Mouse (Mus musculus) adrenal gland, postnatal 25 days (tissue): ENCODE data around the gene Dis3l2. TPM values are rescaled to one million over a fixed set of nuclear protein-coding genes. Genes with fewer than 3 reads are reported as not detected.

Source experiments
- DNase-seq: peaks from one replicate; pipeline ENCODE4 v3.0.0; 2021; ENCODE audit warnings: mixed read lengths
- total RNA-seq: library from RNA; stranded (reverse); gene quantifications from 2 replicates; pipeline ENCODE4 v1.2.3, GENCODE M21; 2021

Dis3l2 gene
- total RNA-seq, 1 experiment from 2014 or later, result 18.9 TPM

DNA sequence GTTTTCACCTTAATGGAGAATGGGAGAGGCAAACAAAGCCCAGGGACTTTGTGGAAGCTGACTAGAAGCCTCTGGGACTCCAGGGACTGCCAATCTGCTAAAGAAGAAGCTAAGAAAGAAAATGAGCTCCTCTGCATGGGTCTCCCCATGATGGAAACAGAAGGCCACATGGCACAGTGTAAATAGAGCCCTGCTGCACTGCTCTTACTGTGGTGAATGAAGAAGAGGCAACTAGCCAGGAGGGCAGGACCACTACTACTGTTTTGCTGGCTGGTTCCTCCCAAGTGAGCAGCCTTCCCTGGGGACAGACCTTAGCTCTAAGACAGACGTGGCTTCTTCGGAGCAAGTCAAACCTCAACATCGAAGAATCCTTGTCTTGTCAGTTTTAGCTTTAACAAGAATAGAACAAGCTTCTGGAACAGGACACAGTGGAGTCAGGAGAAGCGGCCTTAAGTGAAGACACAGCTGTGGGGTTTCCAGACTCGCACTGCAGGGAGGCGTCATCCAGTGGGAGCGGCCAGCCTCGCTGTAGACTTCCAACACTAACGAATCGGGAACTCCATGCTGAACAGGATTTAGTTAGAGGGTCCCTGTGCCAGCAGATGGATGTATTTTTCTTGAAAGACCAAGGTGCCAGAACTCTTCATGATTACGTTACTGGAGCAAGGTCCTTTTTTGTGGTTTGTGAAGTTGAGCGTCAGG, 307.2 kb downstream of the Dis3l2 start:
- no peak for DNase-seq

DNA sequence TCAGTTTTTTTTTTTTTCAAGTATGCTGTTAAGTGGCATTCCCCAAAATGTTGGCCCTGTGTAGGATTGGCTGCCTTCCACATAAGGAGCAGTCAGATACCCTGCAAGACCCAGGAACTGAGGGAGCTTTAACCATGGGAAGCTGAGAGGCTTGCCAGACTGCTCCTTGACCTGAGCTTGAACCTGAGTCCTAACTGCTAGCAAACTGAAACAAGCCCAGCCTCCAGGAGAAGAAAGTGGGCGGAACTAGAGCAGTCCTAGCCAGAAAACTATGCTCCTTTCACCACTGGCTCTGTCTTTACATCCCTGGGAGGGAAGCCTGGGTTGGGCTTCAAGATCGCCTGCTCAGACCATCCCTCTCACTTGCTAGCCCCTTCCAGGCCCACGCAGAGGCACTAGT, 308.1 kb downstream of the Dis3l2 start:
- no peak for DNase-seq

DNA sequence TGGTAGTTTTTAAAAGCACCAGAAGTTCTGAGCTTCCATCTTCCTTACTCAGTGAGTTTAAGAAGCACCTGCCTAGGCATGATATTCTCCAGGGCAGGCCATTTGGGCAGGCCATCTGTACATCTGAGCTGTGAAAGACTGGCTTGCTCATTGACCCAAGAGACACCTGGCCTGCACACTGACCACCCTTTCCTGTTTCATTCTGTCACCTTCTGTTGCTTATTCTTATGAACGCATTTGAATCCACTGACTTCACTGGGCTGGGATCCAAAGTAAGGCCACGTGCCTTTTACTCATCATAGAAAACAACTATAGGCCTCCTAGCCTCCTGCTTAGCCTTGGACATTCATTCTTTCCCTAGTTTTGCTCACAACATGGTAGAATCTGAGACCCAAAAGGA, 309.0 kb downstream of the Dis3l2 start:
- no peak for DNase-seq

DNA sequence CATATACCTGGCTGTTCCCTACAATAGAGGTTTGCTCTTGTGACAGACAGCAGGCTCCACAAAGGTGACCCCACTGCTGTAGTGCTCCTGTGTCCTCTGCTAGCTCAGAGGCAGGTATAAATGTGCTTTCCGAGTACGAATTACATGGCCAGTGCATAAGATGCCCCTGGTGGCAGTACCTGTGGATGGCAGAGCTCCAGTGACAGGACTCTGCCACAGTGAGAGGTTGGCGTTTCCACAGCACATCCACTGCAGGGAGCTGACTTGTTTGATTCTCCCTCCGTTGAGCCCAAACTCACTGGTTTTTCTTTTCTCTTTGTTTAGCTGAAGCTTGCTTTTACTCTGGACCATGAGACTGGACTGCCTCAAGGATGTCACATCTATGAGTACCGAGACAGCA, 317.1 kb downstream of the Dis3l2 start:
- DNase-seq, result no peak

GRCm38 (mm10) chr1:87021584-87021983, 318.0 kb downstream of the Dis3l2 start:
- no peak for DNase-seq

GRCm38 (mm10) chr1:87023291-87024170, 319.9 kb downstream of the Dis3l2 start:
- no peak for DNase-seq

DNA sequence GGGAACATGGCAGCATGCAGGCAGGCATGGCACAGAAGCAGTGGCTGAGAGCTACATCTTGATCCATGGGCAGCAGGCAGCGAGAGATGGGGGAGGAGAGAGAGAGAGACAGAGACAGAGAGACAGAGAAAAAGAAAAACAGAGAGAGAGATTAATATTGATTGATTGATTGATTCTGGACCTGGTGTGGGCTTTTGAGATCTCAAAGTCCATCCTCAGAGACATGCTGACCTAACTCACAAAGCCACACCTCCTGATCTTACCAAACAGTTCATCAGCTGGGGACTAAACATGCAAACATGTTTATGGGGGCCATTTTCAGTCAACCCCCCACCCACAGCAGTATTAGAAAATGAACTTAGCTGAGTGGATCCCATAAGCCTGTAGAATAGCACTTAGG, 321.4 kb downstream of the Dis3l2 start:
- no peak for DNase-seq

GRCm38 (mm10) chr1:87028786-87029185, 325.2 kb downstream of the Dis3l2 start:
- DNase-seq, result peak; percentile 20

DNA sequence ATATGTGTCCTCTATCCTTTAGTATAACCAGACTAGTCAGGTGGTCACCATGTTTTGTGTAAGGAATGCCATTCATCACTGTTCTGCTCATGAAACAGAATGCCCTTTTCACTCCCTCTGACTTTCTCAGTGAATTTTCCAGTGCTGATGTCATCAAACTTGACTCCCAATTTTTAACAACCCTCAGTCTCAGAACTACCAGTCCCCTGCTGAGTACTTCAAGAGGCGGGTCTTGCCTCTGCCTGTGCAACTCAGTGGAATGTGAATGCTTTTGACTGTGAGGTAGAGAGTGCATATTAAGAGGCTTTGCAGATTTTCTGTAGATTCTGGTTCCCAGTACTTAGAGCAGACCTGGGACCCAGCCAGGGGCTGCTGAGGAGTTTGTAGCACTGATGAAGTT, 327.0 kb downstream of the Dis3l2 start:
- DNase-seq, result no peak

DNA sequence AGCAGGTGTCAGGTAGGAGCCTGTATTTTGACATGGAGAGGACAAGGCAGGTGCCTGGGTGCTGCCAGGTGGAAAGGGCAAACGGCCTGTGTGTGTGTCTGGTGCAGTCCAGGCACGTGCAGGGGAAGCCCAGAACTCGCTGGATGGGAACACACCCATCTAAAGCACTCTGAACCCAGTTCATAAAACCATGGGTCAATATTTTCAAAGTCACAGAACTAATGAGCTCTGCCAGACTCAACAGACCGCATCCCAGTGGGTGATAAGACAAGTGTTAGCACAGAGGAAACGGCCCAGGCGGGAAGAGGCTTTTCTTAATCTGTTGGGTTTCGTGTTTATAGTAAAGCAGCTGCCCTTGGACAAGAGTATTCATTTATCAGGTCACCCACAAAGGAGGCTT, 328.9 kb downstream of the Dis3l2 start:
- DNase-seq, result no peak

- DNase-seq, result peak; percentile 26
Measured at GRCm38 (mm10) chr1:87035532-87036161, 332.0 kb downstream of the Dis3l2 start.

DNA sequence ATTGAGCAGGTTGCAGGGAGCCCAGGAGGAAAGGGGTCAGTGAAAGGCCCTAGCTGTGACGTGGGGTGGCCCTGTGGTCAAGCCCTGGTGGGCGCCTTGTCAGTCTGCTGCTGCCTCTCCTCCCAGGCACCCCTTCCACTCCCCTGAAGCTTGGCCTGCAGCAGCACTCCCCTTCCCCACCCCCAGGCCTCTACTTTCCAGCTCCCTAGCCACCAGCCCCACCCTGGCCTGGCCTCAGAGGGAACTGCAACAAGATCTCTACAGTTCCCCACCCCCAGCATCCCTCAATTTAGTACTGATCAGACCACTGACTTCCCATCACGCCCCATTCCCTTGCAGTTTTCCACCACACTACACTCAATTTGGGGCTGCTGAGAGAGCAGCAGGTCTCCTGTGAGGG, 332.7 kb downstream of the Dis3l2 start:
- DNase-seq, result no peak

GRCm38 (mm10) chr1:87038477-87039070, 335.0 kb downstream of the Dis3l2 start:
- no peak for DNase-seq

GRCm38 (mm10) chr1:87041119-87041518, 337.5 kb downstream of the Dis3l2 start:
- peak; percentile 72 for DNase-seq

DNA sequence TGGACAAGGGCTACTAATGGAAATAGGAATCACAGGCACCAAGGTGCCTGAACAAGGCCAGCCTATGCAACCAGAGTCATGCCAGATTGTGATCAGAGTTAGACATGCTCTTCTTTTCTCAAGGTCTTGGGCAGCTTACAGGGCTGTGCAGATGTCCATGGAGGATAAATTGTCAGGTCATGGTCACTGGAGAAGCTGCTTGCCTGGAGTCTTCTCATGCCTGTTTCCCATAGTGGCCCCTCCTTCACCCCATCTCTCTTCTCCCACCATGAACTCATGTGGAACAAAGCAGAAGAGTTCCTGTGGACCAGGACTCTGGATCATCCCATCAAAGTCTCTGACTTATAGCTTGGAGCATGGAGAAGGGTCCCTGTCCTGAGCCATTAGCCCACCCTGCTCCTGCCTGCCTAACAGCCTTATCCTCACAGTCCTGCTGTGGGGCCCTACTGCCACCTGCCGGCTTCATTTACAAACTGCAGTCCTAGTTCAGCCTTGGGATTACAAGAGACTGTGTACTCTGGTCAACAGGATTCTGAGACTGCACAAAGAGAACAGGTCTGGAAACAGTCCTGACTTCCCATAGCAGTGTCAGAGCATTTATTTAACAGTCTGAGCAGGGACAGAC, 338.3 kb downstream of the Dis3l2 start:
- DNase-seq, result peak; percentile 75

- no peak for DNase-seq
Measured at GRCm38 (mm10) chr1:87050072-87050471, 346.5 kb downstream of the Dis3l2 start.

DNA sequence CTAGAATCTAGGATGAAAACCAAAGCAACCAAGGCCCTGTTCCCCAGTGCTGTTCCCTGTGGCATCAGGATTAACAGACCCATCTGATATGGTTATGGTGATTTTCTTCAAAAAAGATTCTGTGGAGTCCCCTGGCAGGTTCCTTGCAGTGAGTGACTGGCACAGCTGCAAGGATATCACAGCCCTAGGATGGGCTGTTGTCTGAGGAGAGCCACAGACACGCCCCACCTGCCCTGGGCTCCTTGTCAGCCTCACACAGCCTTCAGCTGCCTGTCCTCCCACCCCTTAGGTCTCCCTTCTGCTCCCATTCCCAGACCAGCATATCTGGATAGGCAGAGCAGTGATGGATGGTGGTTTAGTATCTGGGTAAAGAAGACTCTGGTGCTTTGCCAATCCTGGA, 347.1 kb downstream of the Dis3l2 start:
- DNase-seq, result no peak

GRCm38 (mm10) chr1:87051369-87051768, 347.8 kb downstream of the Dis3l2 start:
- DNase-seq, result peak; percentile 12

DNA sequence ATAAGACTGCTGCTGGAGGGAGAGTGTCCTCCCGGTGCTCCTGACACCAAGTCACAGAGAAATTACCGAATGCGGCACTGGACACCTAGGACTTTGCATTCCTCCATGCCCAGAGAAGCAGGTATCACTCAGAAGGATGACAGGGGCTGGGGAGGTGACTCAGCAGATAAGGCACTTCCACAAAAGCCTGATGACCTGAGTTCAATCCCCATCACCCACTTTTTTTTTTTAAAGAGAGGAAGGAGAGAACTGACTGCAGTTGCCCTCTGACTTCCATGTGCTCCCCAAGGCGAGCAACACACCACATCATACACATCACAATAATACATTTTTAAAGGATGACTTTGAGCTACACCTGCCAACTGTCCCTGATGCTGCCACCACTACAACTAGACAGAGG, 353.5 kb downstream of the Dis3l2 start:
- no peak for DNase-seq

DNA sequence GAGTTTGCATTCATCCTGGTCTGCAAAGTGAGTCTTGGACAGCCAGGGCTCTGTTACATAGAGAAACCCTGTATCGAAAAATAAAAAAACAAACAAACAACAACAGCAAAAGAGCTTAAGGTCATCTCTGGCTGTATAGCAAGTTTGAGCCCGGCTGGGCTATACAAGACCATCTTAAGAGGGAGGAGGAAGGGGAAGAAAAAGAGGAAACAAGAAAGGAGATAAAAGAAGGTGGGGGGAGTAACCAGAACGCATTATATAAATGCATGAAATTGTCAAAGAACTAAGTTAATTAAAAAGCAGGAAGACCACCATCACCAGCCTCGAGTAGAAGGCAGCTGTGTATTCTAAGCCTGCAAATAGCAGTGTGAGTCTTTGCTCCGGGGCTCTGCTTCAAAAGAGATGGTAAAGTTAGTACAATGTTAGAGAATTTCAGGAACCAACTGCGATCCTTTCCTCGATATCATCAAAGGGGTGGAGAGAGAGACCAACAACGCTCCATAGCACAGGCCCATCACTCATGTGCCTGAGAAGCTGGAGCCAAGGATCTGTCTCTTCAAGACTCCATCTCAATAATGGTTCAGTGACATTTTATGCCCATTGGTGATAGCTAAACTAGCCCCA, 355.5 kb downstream of the Dis3l2 start:
- DNase-seq, result no peak

- DNase-seq, result no peak
Measured at GRCm38 (mm10) chr1:87060913-87061312, 357.3 kb downstream of the Dis3l2 start.

- peak; percentile 63 for DNase-seq
Measured at GRCm38 (mm10) chr1:87070720-87071119, 367.1 kb downstream of the Dis3l2 start.
